10 mouse cellular contexts compared by ENCODE assay signal in the genomic region with DNA sequence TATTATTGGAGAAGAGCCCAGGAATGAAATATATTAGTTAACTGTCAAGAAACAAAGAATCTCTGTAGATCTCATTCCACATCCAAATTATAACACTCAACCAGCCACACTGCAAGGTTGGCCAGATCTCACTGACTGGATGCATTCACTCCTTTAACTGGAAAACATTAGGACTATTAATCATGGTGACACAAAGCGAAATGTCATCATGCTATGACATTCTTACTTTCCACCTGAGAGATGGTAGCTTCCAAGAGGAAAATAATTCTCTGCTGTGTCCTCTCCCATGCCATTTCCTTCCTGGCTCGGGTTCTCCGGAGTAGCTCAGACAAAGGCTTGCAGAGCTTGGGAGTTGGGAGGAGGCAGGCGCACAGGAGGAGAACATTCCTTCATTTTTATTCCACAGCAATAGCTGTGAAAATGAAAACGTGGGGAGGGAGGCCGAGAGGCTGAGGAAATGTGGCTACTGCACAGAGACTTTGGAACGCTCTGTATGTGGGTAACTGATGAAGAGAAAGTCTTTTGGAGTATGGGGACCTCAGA. TPM values are rescaled to one million over a fixed set of nuclear protein-coding genes. Genes with fewer than 3 reads are reported as not detected.
DNase-seq lines count a peak whose midpoint lies in the region; ATAC-seq lines count a peak whose summit lies in the region.
"Had no signal": no experiment of that assay in that cellular context is flagged by ENCODE, and none has a peak within 500 bp of the region (broad histone marks: within the 10 kb centered on the region; RNA-seq: fewer than 3 reads in every experiment).

No protein-coding gene starts in this region.

- no peaks in the 10 kb centered on the region for H3K36me3 ChIP-seq in heart, embryonic 14.5 days (ENCODE audit: control insufficient read depth, insufficient read depth, low read length)
- H3K36me3 ChIP-seq in heart, embryonic 12.5 days, result no peaks in the 10 kb centered on the region
- no peaks in the 10 kb centered on the region for H3K36me3 ChIP-seq in lung, embryonic 16.5 days (ENCODE audit: control insufficient read depth, insufficient read depth, low read length)
- no peaks in the 10 kb centered on the region for H3K36me3 ChIP-seq in forebrain, embryonic 15.5 days
- H3K36me3 ChIP-seq in midbrain, embryonic 16.5 days (ENCODE audit: control insufficient read depth, insufficient read depth, low read length), result no peaks in the 10 kb centered on the region
- no peaks in the 10 kb centered on the region for H3K36me3 ChIP-seq in liver, embryonic 12.5 days

- no peaks in the 10 kb centered on the region for H3K9me3 ChIP-seq in heart, embryonic 14.5 days (ENCODE audit: control insufficient read depth, low read length)
- no peaks in the 10 kb centered on the region for H3K9me3 ChIP-seq in heart, embryonic 12.5 days (replicated peaks)
- H3K9me3 ChIP-seq in lung, embryonic 16.5 days (ENCODE audit: control insufficient read depth, low read length), result no peaks in the 10 kb centered on the region
- no peaks in the 10 kb centered on the region for H3K9me3 ChIP-seq in forebrain, embryonic 15.5 days
- H3K9me3 ChIP-seq in midbrain, embryonic 16.5 days (replicated peaks; ENCODE audit: control insufficient read depth, low read length, poor library complexity, severe bottlenecking), result no peaks in the 10 kb centered on the region
- H3K9me3 ChIP-seq in liver, embryonic 12.5 days (replicated peaks), result no peaks in the 10 kb centered on the region

- ATAC-seq in heart, embryonic 14.5 days (ENCODE audit: insufficient number of reproducible peaks, insufficient read depth, low FRiP score, low read depth), result no peak
- ATAC-seq in heart, embryonic 12.5 days (ENCODE audit: insufficient number of reproducible peaks, low FRiP score), result no peak
- 0 out of 2 replicates have a peak, but pooled peaks have one; percentile 32 for ATAC-seq in lung, embryonic 16.5 days (ENCODE audit: low read depth)
- no peak for ATAC-seq in forebrain, embryonic 15.5 days (replicated peaks)
- no peak for ATAC-seq in midbrain, embryonic 16.5 days
- ATAC-seq in liver, embryonic 12.5 days, result no peak

- peak overlapping the region; percentile 15 to 45; a peak in 1 of 4 replicates for H3K27ac ChIP-seq in heart, embryonic 14.5 days (replicated peaks in 1 of 2; ENCODE audit: control insufficient read depth in 1 of 2, insufficient read depth in 1 of 2, low read depth in 2 of 2, low read length in 2 of 2)
- H3K27ac ChIP-seq in heart, embryonic 12.5 days (ENCODE audit: poor library complexity, severe bottlenecking), result no peak overlapping the region
- H3K27ac ChIP-seq in lung, embryonic 16.5 days (ENCODE audit: low read length), result peak overlapping the region; percentile 53; the same call in 1 of the 2 replicates
- peak overlapping the region; percentile 12 for H3K27ac ChIP-seq in forebrain, embryonic 15.5 days (replicated peaks)
- H3K27ac ChIP-seq in midbrain, embryonic 16.5 days (ENCODE audit: low read length), result peak overlapping the region; percentile 45; the same call in 1 of the 2 replicates
- no peak overlapping the region for H3K27ac ChIP-seq in liver, embryonic 12.5 days

- peaks cover 10 to 22% of the 10 kb centered on the region in 2 experiments for H3K4me1 ChIP-seq in heart, embryonic 14.5 days (ENCODE audit: control insufficient read depth in 2 of 2, insufficient read depth in 2 of 2, low read length in 2 of 2)
- H3K4me1 ChIP-seq in heart, embryonic 12.5 days (replicated peaks), result peaks cover 31% of the 10 kb centered on the region
- peaks cover 20% of the 10 kb centered on the region for H3K4me1 ChIP-seq in lung, embryonic 16.5 days (replicated peaks; ENCODE audit: control insufficient read depth, insufficient read depth, low read length)
- H3K4me1 ChIP-seq in forebrain, embryonic 15.5 days, result peaks cover 18% of the 10 kb centered on the region
- peaks cover 26% of the 10 kb centered on the region for H3K4me1 ChIP-seq in midbrain, embryonic 16.5 days (ENCODE audit: control insufficient read depth, insufficient read depth, low read length)
- no peaks in the 10 kb centered on the region for H3K4me1 ChIP-seq in liver, embryonic 12.5 days

- no peak overlapping the region for H3K9ac ChIP-seq in heart, embryonic 14.5 days (ENCODE audit: low read length)
- no peak overlapping the region for H3K9ac ChIP-seq in heart, embryonic 12.5 days
- no peak overlapping the region for H3K9ac ChIP-seq in lung, embryonic 16.5 days (ENCODE audit: low read length)
- H3K9ac ChIP-seq in forebrain, embryonic 15.5 days (replicated peaks), result no peak overlapping the region
- H3K9ac ChIP-seq in midbrain, embryonic 16.5 days (ENCODE audit: low read depth, low read length), result no peak overlapping the region
- H3K9ac ChIP-seq in liver, embryonic 12.5 days, result no peak overlapping the region

- no peak overlapping the region for H3K4me2 ChIP-seq in heart, embryonic 14.5 days (ENCODE audit: low read length)
- no peak overlapping the region; the same call in 1 of the 2 replicates for H3K4me2 ChIP-seq in heart, embryonic 12.5 days
- H3K4me2 ChIP-seq in lung, embryonic 16.5 days (ENCODE audit: low read depth, low read length), result no peak overlapping the region
- H3K4me2 ChIP-seq in forebrain, embryonic 15.5 days (replicated peaks), result no peak overlapping the region
- H3K4me2 ChIP-seq in midbrain, embryonic 16.5 days (ENCODE audit: low read length), result no peak overlapping the region
- no peak overlapping the region for H3K4me2 ChIP-seq in liver, embryonic 12.5 days

- no peak for DNase-seq in lung, postnatal 36 days
- DNase-seq in layer of hippocampus, postnatal 36 days, result no peak
- DNase-seq: cerebellum, adult 11 months; thymus, postnatal 4 days had no signal

- no peaks in the 10 kb centered on the region for H3K27me3 ChIP-seq in heart, embryonic 14.5 days (ENCODE audit: control insufficient read depth, insufficient read depth, low read length)
- no peaks in the 10 kb centered on the region for H3K27me3 ChIP-seq in heart, embryonic 12.5 days (replicated peaks)
- no peaks in the 10 kb centered on the region for H3K27me3 ChIP-seq in lung, embryonic 16.5 days (ENCODE audit: control insufficient read depth, insufficient read depth, low read depth, low read length)
- no peaks in the 10 kb centered on the region for H3K27me3 ChIP-seq in forebrain, embryonic 15.5 days
- H3K27me3 ChIP-seq in midbrain, embryonic 16.5 days (ENCODE audit: control insufficient read depth, insufficient read depth, low read depth, low read length), result no peaks in the 10 kb centered on the region
- no peaks in the 10 kb centered on the region for H3K27me3 ChIP-seq in liver, embryonic 12.5 days (replicated peaks)

- H3K4me3 ChIP-seq in heart, embryonic 14.5 days (ENCODE audit: control insufficient read depth in 1 of 2, insufficient read depth in 1 of 2, low read depth in 1 of 2, low read length in 2 of 2), result no peak overlapping the region
- no peak overlapping the region for H3K4me3 ChIP-seq in heart, embryonic 12.5 days
- no peak overlapping the region for H3K4me3 ChIP-seq in lung, embryonic 16.5 days (ENCODE audit: low read length)
- no peak overlapping the region for H3K4me3 ChIP-seq in forebrain, embryonic 15.5 days
- H3K4me3 ChIP-seq in midbrain, embryonic 16.5 days (ENCODE audit: low read depth, low read length), result no peak overlapping the region
- H3K4me3 ChIP-seq in liver, embryonic 12.5 days, result no peak overlapping the region

- 53% methylated on average over 7 of the region's 7 CpGs for WGBS in heart, embryonic 14.5 days
- 58% methylated on average over 7 of the region's 7 CpGs for WGBS in heart, embryonic 12.5 days
- 35% methylated on average over 7 of the region's 7 CpGs for whole genome bisulfite sequencing in lung, embryonic 16.5 days
- WGBS in forebrain, embryonic 15.5 days, result 40% methylated on average over 7 of the region's 7 CpGs
- WGBS in midbrain, embryonic 16.5 days, result 26% methylated on average over 7 of the region's 7 CpGs
- 47% methylated on average over 7 of the region's 7 CpGs for WGBS in liver, embryonic 12.5 days (ENCODE audit: insufficient replicate concordance)

RNA-seq across cellular contexts. Expression of gene Dock4, which starts 17.0 kb away (rescaled TPM):
- polyA plus RNA-seq in heart, embryonic 14.5 days (2014; fragmentation: Nextera tagmentation; extraction: Ambion mirVana), result 8.5 and 9.6 TPM in 2 replicates
- 7.3 and 10.1 TPM in 2 replicates for polyA plus RNA-seq in heart, embryonic 12.5 days (2016; fragmentation: Nextera tagmentation; extraction: Ambion mirVana)
- 28.4 and 32.9 TPM in 2 replicates for polyA plus RNA-seq in lung, embryonic 16.5 days (2015; fragmentation: Nextera tagmentation; extraction: Ambion mirVana)
- polyA plus RNA-seq in forebrain, embryonic 15.5 days (2015; fragmentation: Nextera tagmentation; extraction: Ambion mirVana), result 30.1 and 31.9 TPM in 2 replicates
- 34.8 and 38.7 TPM in 2 replicates for polyA plus RNA-seq in midbrain, embryonic 16.5 days (2015; fragmentation: Nextera tagmentation; extraction: Ambion mirVana)
- polyA plus RNA-seq in liver, embryonic 12.5 days (2016; fragmentation: Nextera tagmentation; extraction: Ambion mirVana), result 2.2 and 2.6 TPM in 2 replicates
- 100 to 1,000 TPM; 237 to 255 TPM for total RNA-seq in layer of hippocampus, postnatal 36 days (2021)

RNA-seq across cellular contexts. Expression of gene Zfp277, which starts 17.1 kb away (rescaled TPM):
- 32.1 and 37.5 TPM in 2 replicates for polyA plus RNA-seq in heart, embryonic 14.5 days (2014; fragmentation: Nextera tagmentation; extraction: Ambion mirVana)
- 25.6 and 30.2 TPM in 2 replicates for polyA plus RNA-seq in heart, embryonic 12.5 days (2016; fragmentation: Nextera tagmentation; extraction: Ambion mirVana)
- 42.3 and 42.8 TPM in 2 replicates for polyA plus RNA-seq in lung, embryonic 16.5 days (2015; fragmentation: Nextera tagmentation; extraction: Ambion mirVana)
- 26.9 and 27.5 TPM in 2 replicates for polyA plus RNA-seq in forebrain, embryonic 15.5 days (2015; fragmentation: Nextera tagmentation; extraction: Ambion mirVana)
- polyA plus RNA-seq in midbrain, embryonic 16.5 days (2015; fragmentation: Nextera tagmentation; extraction: Ambion mirVana), result 30.1 TPM in 2 replicates
- 11.6 and 12.1 TPM in 2 replicates for polyA plus RNA-seq in liver, embryonic 12.5 days (2016; fragmentation: Nextera tagmentation; extraction: Ambion mirVana)
- total RNA-seq in layer of hippocampus, postnatal 36 days (2021), result 10 to 100 TPM; 24.5 to 27.7 TPM

Comparison
In these comparisons a context has a peak if more than half of its experiments do, and no peak if none do; other contexts are left out.
1. H3K27ac ChIP-seq: peak in heart, embryonic 14.5 days (2 of 2), lung, embryonic 16.5 days (single experiment), forebrain, embryonic 15.5 days (single experiment) and midbrain, embryonic 16.5 days (single experiment); none in heart, embryonic 12.5 days (single experiment) and liver, embryonic 12.5 days (single experiment).